Mouse (Mus musculus): ENCODE measurements around the gene 1700001C02Rik. TPM values are rescaled to one million over a fixed set of nuclear protein-coding genes. Genes with fewer than 3 reads are reported as not detected.

1700001C02Rik gene
- polyA plus RNA-seq, 1 experiment from 2014 or later = not detected

- H3K27ac ChIP-seq (ENCODE audit: low read depth, low read length) = no peak overlapping the region
- H3K9me3 ChIP-seq (ENCODE audit: control insufficient read depth) = no peaks in the 10 kb centered on the region
- 77% methylated on average over 7 of the region's 7 CpGs for WGBS
- no peak overlapping the region for H3K4me3 ChIP-seq (ENCODE audit: low read depth, low read length)
- ATAC-seq = no peak
- H3K4me1 ChIP-seq (replicated peaks; ENCODE audit: control insufficient read depth, insufficient read depth, low read length) = no peaks in the 10 kb centered on the region
- no peak overlapping the region for H3K9ac ChIP-seq (ENCODE audit: low read depth, low read length)
- H3K27me3 ChIP-seq (replicated peaks; ENCODE audit: control insufficient read depth, insufficient read depth, low read length) = no peaks in the 10 kb centered on the region
- no peak overlapping the region for H3K4me2 ChIP-seq (replicated peaks; ENCODE audit: low read depth)
- TF ChIP-seq CTCF (IDR thresholded peaks at IDR 0.05; ENCODE audit: low read depth) = no peak
- no peaks in the 10 kb centered on the region for H3K36me3 ChIP-seq (ENCODE audit: control insufficient read depth, insufficient read depth)
Measured at GRCm38 (mm10) chr5:30497299-30497698, 31.5 kb downstream of the 1700001C02Rik start.

GRCm38 (mm10) chr5:30513111-30513510 is 47.3 kb downstream of the 1700001C02Rik start:
- Histone ChIP-seq H3K4me1 (replicated peaks; ENCODE audit: control insufficient read depth, insufficient read depth, low read length) (no peaks in the 10 kb centered on the region), H3K4me3 (ENCODE audit: low read depth, low read length) (no peak overlapping the region), H3K36me3 (ENCODE audit: control insufficient read depth, insufficient read depth) (no peaks in the 10 kb centered on the region), H3K4me2 (replicated peaks; ENCODE audit: low read depth) (no peak overlapping the region), H3K9me3 (ENCODE audit: control insufficient read depth) (no peaks in the 10 kb centered on the region), H3K27ac (ENCODE audit: low read depth, low read length) (no peak overlapping the region), H3K27me3 (replicated peaks; ENCODE audit: control insufficient read depth, insufficient read depth, low read length) (no peaks in the 10 kb centered on the region), H3K9ac (ENCODE audit: low read depth, low read length) (no peak overlapping the region)
- WGBS = 85% methylated on average over 8 of the region's 8 CpGs
- TF ChIP-seq CTCF (IDR thresholded peaks at IDR 0.05; ENCODE audit: low read depth) = no peak
- no peak for ATAC-seq

GRCm38 (mm10) chr5:30516376-30516775 is 50.5 kb downstream of the 1700001C02Rik start:
- no peak overlapping the region for H3K27ac ChIP-seq (ENCODE audit: low read depth, low read length)
- H3K27me3 ChIP-seq (replicated peaks; ENCODE audit: control insufficient read depth, insufficient read depth, low read length) = no peaks in the 10 kb centered on the region
- no peaks in the 10 kb centered on the region for H3K4me1 ChIP-seq (replicated peaks; ENCODE audit: control insufficient read depth, insufficient read depth, low read length)
- H3K4me2 ChIP-seq (replicated peaks; ENCODE audit: low read depth) = no peak overlapping the region
- H3K36me3 ChIP-seq (ENCODE audit: control insufficient read depth, insufficient read depth) = no peaks in the 10 kb centered on the region
- H3K4me3 ChIP-seq (ENCODE audit: low read depth, low read length) = no peak overlapping the region
- ATAC-seq = no peak
- no peak overlapping the region for H3K9ac ChIP-seq (ENCODE audit: low read depth, low read length)
- TF ChIP-seq CTCF (IDR thresholded peaks at IDR 0.05; ENCODE audit: low read depth) = peak; percentile 86
- H3K9me3 ChIP-seq (ENCODE audit: control insufficient read depth) = no peaks in the 10 kb centered on the region
- 58% methylated on average over 7 of the region's 7 CpGs for WGBS

- no peak overlapping the region for H3K4me3 ChIP-seq (ENCODE audit: low read depth, low read length)
- H3K27ac ChIP-seq (ENCODE audit: low read depth, low read length) = no peak overlapping the region
- no peak for ATAC-seq
- H3K36me3 ChIP-seq (ENCODE audit: control insufficient read depth, insufficient read depth) = no peaks in the 10 kb centered on the region
- WGBS = 49% methylated on average over 5 of the region's 5 CpGs
- H3K4me1 ChIP-seq (replicated peaks; ENCODE audit: control insufficient read depth, insufficient read depth, low read length) = no peaks in the 10 kb centered on the region
- no peak overlapping the region for H3K4me2 ChIP-seq (replicated peaks; ENCODE audit: low read depth)
- no peak for TF ChIP-seq CTCF (IDR thresholded peaks at IDR 0.05; ENCODE audit: low read depth)
- no peaks in the 10 kb centered on the region for H3K27me3 ChIP-seq (replicated peaks; ENCODE audit: control insufficient read depth, insufficient read depth, low read length)
- no peak overlapping the region for H3K9ac ChIP-seq (ENCODE audit: low read depth, low read length)
- H3K9me3 ChIP-seq (ENCODE audit: control insufficient read depth) = no peaks in the 10 kb centered on the region
Measured at GRCm38 (mm10) chr5:30518108-30518507, 52.3 kb downstream of the 1700001C02Rik start.

GRCm38 (mm10) chr5:30518547-30518946 is 52.7 kb downstream of the 1700001C02Rik start:
- WGBS = 65% methylated on average over 6 of the region's 6 CpGs
- ATAC-seq = no peak
- no peak overlapping the region for H3K4me2 ChIP-seq (replicated peaks; ENCODE audit: low read depth)
- H3K4me3 ChIP-seq (ENCODE audit: low read depth, low read length) = no peak overlapping the region
- H3K36me3 ChIP-seq (ENCODE audit: control insufficient read depth, insufficient read depth) = no peaks in the 10 kb centered on the region
- no peak overlapping the region for H3K9ac ChIP-seq (ENCODE audit: low read depth, low read length)
- H3K27me3 ChIP-seq (replicated peaks; ENCODE audit: control insufficient read depth, insufficient read depth, low read length) = no peaks in the 10 kb centered on the region
- H3K27ac ChIP-seq (ENCODE audit: low read depth, low read length) = no peak overlapping the region
- TF ChIP-seq CTCF (IDR thresholded peaks at IDR 0.05; ENCODE audit: low read depth) = no peak
- H3K9me3 ChIP-seq (ENCODE audit: control insufficient read depth) = no peaks in the 10 kb centered on the region
- no peaks in the 10 kb centered on the region for H3K4me1 ChIP-seq (replicated peaks; ENCODE audit: control insufficient read depth, insufficient read depth, low read length)

- Histone ChIP-seq H3K9me3 (ENCODE audit: control insufficient read depth) (no peaks in the 10 kb centered on the region), H3K27ac (ENCODE audit: low read depth, low read length) (no peak overlapping the region)
Measured at GRCm38 (mm10) chr5:30519494-30519893, 53.6 kb downstream of the 1700001C02Rik start.

GRCm38 (mm10) chr5:30520214-30520732 is 54.4 kb downstream of the 1700001C02Rik start:
- ATAC-seq = no peak
- no peak overlapping the region for H3K9ac ChIP-seq (ENCODE audit: low read depth, low read length)
- H3K27ac ChIP-seq (ENCODE audit: low read depth, low read length) = no peak overlapping the region
- TF ChIP-seq CTCF (IDR thresholded peaks at IDR 0.05; ENCODE audit: low read depth) = no peak
- no peak overlapping the region for H3K4me2 ChIP-seq (replicated peaks; ENCODE audit: low read depth)
- H3K4me3 ChIP-seq (ENCODE audit: low read depth, low read length) = no peak overlapping the region
- H3K27me3 ChIP-seq (replicated peaks; ENCODE audit: control insufficient read depth, insufficient read depth, low read length) = no peaks in the 10 kb centered on the region
- H3K9me3 ChIP-seq (ENCODE audit: control insufficient read depth) = no peaks in the 10 kb centered on the region
- H3K36me3 ChIP-seq (ENCODE audit: control insufficient read depth, insufficient read depth) = no peaks in the 10 kb centered on the region
- no peaks in the 10 kb centered on the region for H3K4me1 ChIP-seq (replicated peaks; ENCODE audit: control insufficient read depth, insufficient read depth, low read length)
- WGBS = 69% methylated on average over 10 of the region's 10 CpGs

More at GRCm38 (mm10) chr5:30519494-30519893, 53.6 kb downstream of the 1700001C02Rik start:
- ATAC-seq = no peak
- H3K36me3 ChIP-seq (ENCODE audit: control insufficient read depth, insufficient read depth) = no peaks in the 10 kb centered on the region
- H3K4me1 ChIP-seq (replicated peaks; ENCODE audit: control insufficient read depth, insufficient read depth, low read length) = no peaks in the 10 kb centered on the region
- no peaks in the 10 kb centered on the region for H3K27me3 ChIP-seq (replicated peaks; ENCODE audit: control insufficient read depth, insufficient read depth, low read length)
- no peak overlapping the region for H3K4me3 ChIP-seq (ENCODE audit: low read depth, low read length)
- TF ChIP-seq CTCF (IDR thresholded peaks at IDR 0.05; ENCODE audit: low read depth) = no peak
- no peak overlapping the region for H3K4me2 ChIP-seq (replicated peaks; ENCODE audit: low read depth)
- 45% methylated on average over 7 of the region's 7 CpGs for WGBS
- no peak overlapping the region for H3K9ac ChIP-seq (ENCODE audit: low read depth, low read length)

All from intestine, postnatal 0 days (tissue).